Mouse (Mus musculus): ENCODE data around the gene Dot1l. TPM values are rescaled to one million over a fixed set of nuclear protein-coding genes. Genes with fewer than 3 reads are reported as not detected.
"Not testable (repeated sequence)": the region's sequence is repeated elsewhere in the genome, so short reads cannot be mapped to it uniquely, and the experiment has no call there.

The Dot1l gene
- polyA plus RNA-seq, 1 experiment from 2014 or later, result 23.9 TPM

GRCm38 (mm10) chr10:80826151-80827062 is 71.4 kb downstream of the Dot1l start, which contains the start of gene Oaz1:
Gene Oaz1 (plus strand): TSS chr10:80826656.
- Histone ChIP-seq H3K4me1 (ENCODE audit: control insufficient read depth, insufficient read depth, low read length) (peaks cover 14% of the 10 kb centered on the region), H3K9ac (ENCODE audit: low read length) (peak within 1 kb of the TSS; percentile 92), H3K4me2 (ENCODE audit: low read depth) (peak within 1 kb of the TSS; percentile 96), H3K27me3 (ENCODE audit: control insufficient read depth, insufficient read depth, low read length) (no peaks in the 10 kb centered on the region), H3K27ac (ENCODE audit: low read depth, low read length) (peak within 1 kb of the TSS; percentile 76), H3K9me3 (ENCODE audit: control insufficient read depth, low read length) (no peaks in the 10 kb centered on the region), H3K36me3 (ENCODE audit: control insufficient read depth, insufficient read depth, low read length) (peaks cover 4% of the 10 kb centered on the region), H3K4me3 (ENCODE audit: low read depth, low read length) (peak within 1 kb of the TSS; percentile 81)
- DNase-seq (ENCODE audit: low spot score) (peak; percentile 99), ATAC-seq (ENCODE audit: insufficient read depth, low FRiP score, low TSS enrichment) (peak; percentile 95)
- under 1% methylated on average over 74 of the region's 82 CpGs for whole genome bisulfite sequencing

DNA sequence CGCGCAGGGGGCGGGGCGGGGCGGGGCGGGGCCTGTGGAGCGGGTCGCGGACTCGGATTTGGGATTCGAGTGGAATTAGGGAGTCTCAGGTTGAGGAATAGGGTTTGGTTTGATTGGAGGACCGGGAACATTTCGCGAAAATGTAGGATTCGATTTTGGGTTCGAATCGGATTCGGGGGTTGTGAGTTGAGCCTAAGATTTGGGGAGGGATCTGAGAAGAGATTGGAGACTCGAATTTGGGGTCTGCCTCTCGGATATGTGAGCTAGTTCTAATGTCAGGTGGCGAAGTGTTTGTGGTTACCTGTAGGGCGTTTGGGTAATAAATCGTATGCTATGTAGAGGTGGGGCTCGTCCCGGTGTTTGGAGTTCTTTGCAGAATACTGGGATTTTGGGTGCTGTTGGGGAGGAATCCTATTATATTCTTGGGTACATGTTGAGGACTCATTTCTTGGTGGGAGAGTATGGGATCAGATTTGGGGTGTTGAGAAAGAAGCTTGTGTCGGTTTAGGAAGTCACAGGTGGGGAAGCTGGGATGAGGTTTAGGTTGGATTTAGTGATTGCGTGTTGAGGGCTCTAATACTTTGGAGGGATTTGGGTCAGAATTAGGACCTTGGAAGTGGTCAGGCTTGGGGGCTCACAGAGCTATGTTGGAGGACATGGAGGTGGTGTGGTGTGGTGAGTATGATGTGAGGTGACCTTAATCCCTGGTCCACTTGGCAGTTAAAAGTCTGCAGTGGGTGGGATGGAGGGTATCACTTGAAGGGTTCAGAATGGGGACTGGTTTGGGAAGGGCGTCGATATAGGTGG is 72.3 kb downstream of the Dot1l start:
- peak overlapping the region; percentile 92 for H3K9ac ChIP-seq (ENCODE audit: low read length)
- peak overlapping the region; percentile 96 for H3K4me2 ChIP-seq (ENCODE audit: low read depth)
- peak overlapping the region; percentile 81 for H3K4me3 ChIP-seq (ENCODE audit: low read depth, low read length)
- H3K27me3 ChIP-seq (ENCODE audit: control insufficient read depth, insufficient read depth, low read length), result no peaks in the 10 kb centered on the region
- H3K27ac ChIP-seq (ENCODE audit: low read depth, low read length), result peak overlapping the region; percentile 76
- H3K36me3 ChIP-seq (ENCODE audit: control insufficient read depth, insufficient read depth, low read length), result peaks cover 4% of the 10 kb centered on the region
- H3K4me1 ChIP-seq (ENCODE audit: control insufficient read depth, insufficient read depth, low read length), result peaks cover 16% of the 10 kb centered on the region
- H3K9me3 ChIP-seq (ENCODE audit: control insufficient read depth, low read length), result no peaks in the 10 kb centered on the region
- no peak for ATAC-seq (ENCODE audit: insufficient read depth, low FRiP score, low TSS enrichment)
- 9% methylated on average over 29 of the region's 29 CpGs for WGBS
- no peak for DNase-seq (ENCODE audit: low spot score)

DNA sequence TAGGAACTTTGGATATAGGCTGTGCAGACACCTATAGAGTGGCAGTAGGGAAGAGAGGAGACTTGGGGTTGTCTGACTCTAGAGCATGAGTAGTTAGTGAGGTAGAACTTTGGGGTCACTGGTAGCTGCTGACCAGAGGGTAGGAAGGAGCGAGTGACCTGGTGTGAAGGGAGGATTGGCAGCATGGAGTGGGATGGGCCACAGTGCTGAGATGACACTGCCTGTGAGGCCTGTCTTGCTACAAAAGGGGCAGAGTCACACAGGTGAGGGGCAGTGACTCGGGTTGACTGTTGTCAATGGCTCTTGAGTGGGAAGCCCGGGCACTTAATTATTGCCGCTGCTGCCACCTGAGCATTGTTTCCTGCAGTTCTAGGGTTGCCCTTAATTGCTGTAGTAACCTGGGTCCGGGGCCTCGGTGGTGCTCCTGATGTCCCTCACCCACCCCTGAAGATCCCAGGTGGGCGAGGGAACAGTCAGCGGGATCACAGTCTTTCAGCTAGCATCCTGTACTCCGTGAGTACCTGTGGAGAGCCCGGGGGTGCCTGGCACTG is 72.9 kb downstream of the Dot1l start:
- Histone ChIP-seq H3K9me3 (ENCODE audit: control insufficient read depth, low read length) (no peaks in the 10 kb centered on the region), H3K4me1 (ENCODE audit: control insufficient read depth, insufficient read depth, low read length) (peaks cover 16% of the 10 kb centered on the region), H3K36me3 (ENCODE audit: control insufficient read depth, insufficient read depth, low read length) (peaks cover 4% of the 10 kb centered on the region), H3K27me3 (ENCODE audit: control insufficient read depth, insufficient read depth, low read length) (no peaks in the 10 kb centered on the region), H3K4me3 (ENCODE audit: low read depth, low read length) (peak overlapping the region; percentile 81), H3K4me2 (ENCODE audit: low read depth) (peak overlapping the region; percentile 96), H3K27ac (ENCODE audit: low read depth, low read length) (no peak overlapping the region), H3K9ac (ENCODE audit: low read length) (peak overlapping the region; percentile 92)
- no peak for ATAC-seq (ENCODE audit: insufficient read depth, low FRiP score, low TSS enrichment)
- WGBS, result 84% methylated on average over 9 of the region's 10 CpGs
- DNase-seq (ENCODE audit: low spot score), result no peak

- ATAC-seq (ENCODE audit: insufficient read depth, low FRiP score, low TSS enrichment), result not testable (repeated sequence)
These were observed 73.6 kb downstream of the Dot1l start for GRCm38 (mm10) chr10:80828587-80828986.

DNA sequence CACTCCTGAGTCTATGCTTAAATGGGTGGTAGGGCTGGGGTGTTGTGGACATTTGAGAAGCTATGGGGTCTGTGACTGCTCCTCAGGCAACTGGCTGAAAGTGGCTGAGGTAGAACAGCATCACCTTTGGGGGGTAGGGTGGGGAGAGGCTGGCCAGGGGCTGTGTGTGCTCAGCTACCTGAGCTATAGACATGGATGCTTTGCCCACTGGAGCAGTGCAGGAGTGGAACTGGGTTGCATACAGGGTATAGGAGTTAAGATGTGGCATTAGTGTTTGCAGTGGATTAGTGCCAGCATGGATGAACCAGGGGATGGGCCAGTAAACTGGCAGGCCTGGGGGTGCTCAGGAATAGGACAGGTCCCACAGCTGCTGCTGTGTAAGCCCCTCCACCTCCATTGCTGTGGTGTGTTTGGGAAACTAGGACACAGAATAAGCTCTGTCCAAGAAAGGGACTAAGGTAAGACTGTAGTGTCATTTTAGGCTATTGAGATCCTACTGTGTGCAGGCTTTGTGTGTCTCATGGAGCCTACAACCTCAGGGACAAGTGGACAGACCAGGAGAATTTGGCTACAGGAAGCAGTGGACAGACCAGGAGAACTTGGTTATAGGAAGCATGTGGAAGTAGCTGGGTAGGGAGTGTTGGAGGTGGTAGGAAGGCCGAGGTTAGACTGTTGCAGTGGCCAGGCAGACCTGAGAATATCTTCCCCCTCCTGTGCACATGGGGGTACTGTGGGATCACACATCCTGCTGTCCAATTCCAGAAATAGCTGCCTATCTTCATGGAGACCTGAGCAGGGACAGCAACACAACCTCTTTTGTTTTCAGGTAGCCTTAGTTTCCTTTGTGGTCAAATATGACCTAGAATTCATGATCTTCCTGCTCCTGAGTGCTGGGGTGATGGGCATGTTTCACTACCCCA is 74.6 kb downstream of the Dot1l start:
- H3K4me3 ChIP-seq (ENCODE audit: low read depth, low read length), result no peak overlapping the region
- ATAC-seq (ENCODE audit: insufficient read depth, low FRiP score, low TSS enrichment) (no peak), DNase-seq (ENCODE audit: low spot score) (no peak)
- no peak overlapping the region for H3K27ac ChIP-seq (ENCODE audit: low read depth, low read length)
- no peaks in the 10 kb centered on the region for H3K9me3 ChIP-seq (ENCODE audit: control insufficient read depth, low read length)
- H3K27me3 ChIP-seq (ENCODE audit: control insufficient read depth, insufficient read depth, low read length), result peaks cover 13% of the 10 kb centered on the region
- no peak overlapping the region for H3K9ac ChIP-seq (ENCODE audit: low read length)
- 77% methylated on average over 1 of the region's 1 CpGs for WGBS
- H3K36me3 ChIP-seq (ENCODE audit: control insufficient read depth, insufficient read depth, low read length), result peaks cover 4% of the 10 kb centered on the region
- H3K4me2 ChIP-seq (ENCODE audit: low read depth), result 0 out of 2 replicates have a peak overlapping the region, but pooled peaks have one; percentile 1
- peaks cover 16% of the 10 kb centered on the region for H3K4me1 ChIP-seq (ENCODE audit: control insufficient read depth, insufficient read depth, low read length)

More at GRCm38 (mm10) chr10:80828587-80828986, 73.6 kb downstream of the Dot1l start:
- Histone ChIP-seq H3K4me3 (ENCODE audit: low read depth, low read length) (0 out of 2 replicates have a peak overlapping the region, but pooled peaks have one; percentile 0), H3K4me1 (ENCODE audit: control insufficient read depth, insufficient read depth, low read length) (peaks cover 16% of the 10 kb centered on the region)
- not testable (repeated sequence) for H3K27ac ChIP-seq (ENCODE audit: low read depth, low read length); H3K27me3 ChIP-seq (ENCODE audit: control insufficient read depth, insufficient read depth, low read length); DNase-seq (ENCODE audit: low spot score); H3K9ac ChIP-seq (ENCODE audit: low read length); H3K36me3 ChIP-seq (ENCODE audit: control insufficient read depth, insufficient read depth, low read length); H3K9me3 ChIP-seq (ENCODE audit: control insufficient read depth, low read length); H3K4me2 ChIP-seq (ENCODE audit: low read depth)
- WGBS, result 90% methylated on average over 9 of the region's 9 CpGs

GRCm38 (mm10) chr10:80831136-80831535 is 76.1 kb downstream of the Dot1l start:
- ATAC-seq (ENCODE audit: insufficient read depth, low FRiP score, low TSS enrichment) (no peak), DNase-seq (ENCODE audit: low spot score) (peak; percentile 72)
- no peaks in the 10 kb centered on the region for H3K9me3 ChIP-seq (ENCODE audit: control insufficient read depth, low read length)
- H3K4me2 ChIP-seq (ENCODE audit: low read depth), result peak overlapping the region; percentile 5; the same call in 1 of the 2 replicates
- H3K36me3 ChIP-seq (ENCODE audit: control insufficient read depth, insufficient read depth, low read length), result peaks cover 4% of the 10 kb centered on the region
- H3K4me1 ChIP-seq (ENCODE audit: control insufficient read depth, insufficient read depth, low read length), result peaks cover 16% of the 10 kb centered on the region
- no peak overlapping the region for H3K9ac ChIP-seq (ENCODE audit: low read length)
- no peak overlapping the region for H3K4me3 ChIP-seq (ENCODE audit: low read depth, low read length)
- WGBS, result 4% methylated on average over 9 of the region's 9 CpGs
- peaks cover 26% of the 10 kb centered on the region for H3K27me3 ChIP-seq (ENCODE audit: control insufficient read depth, insufficient read depth, low read length)
- H3K27ac ChIP-seq (ENCODE audit: low read depth, low read length), result no peak overlapping the region

GRCm38 (mm10) chr10:80832818-80833217 is 77.8 kb downstream of the Dot1l start:
- Histone ChIP-seq H3K4me1 (ENCODE audit: control insufficient read depth, insufficient read depth, low read length) (peaks cover 10% of the 10 kb centered on the region), H3K9me3 (ENCODE audit: control insufficient read depth, low read length) (no peaks in the 10 kb centered on the region), H3K4me3 (ENCODE audit: low read depth, low read length) (no peak overlapping the region), H3K27ac (ENCODE audit: low read depth, low read length) (no peak overlapping the region), H3K4me2 (ENCODE audit: low read depth) (no peak overlapping the region), H3K36me3 (ENCODE audit: control insufficient read depth, insufficient read depth, low read length) (peaks cover 4% of the 10 kb centered on the region), H3K27me3 (ENCODE audit: control insufficient read depth, insufficient read depth, low read length) (peaks cover 29% of the 10 kb centered on the region), H3K9ac (ENCODE audit: low read length) (no peak overlapping the region)
- no peak for ATAC-seq (ENCODE audit: insufficient read depth, low FRiP score, low TSS enrichment)
- 65% methylated on average over 7 of the region's 7 CpGs for WGBS
- no peak for DNase-seq (ENCODE audit: low spot score)

Measured in neural tube, embryonic 11.5 days (tissue).